Mouse (Mus musculus) lung, embryonic 16.5 days (tissue): ENCODE results near the gene Afm. TPM values are rescaled to one million over a fixed set of nuclear protein-coding genes. Genes with fewer than 3 reads are reported as not detected.

Source experiments
- ATAC-seq: fragments of 200-750 bp; cut with Nextera tagmentation; 2 replicates; pipeline ENCODE4 v1.8.0; 2017; ENCODE audit warnings: low read depth, mild to moderate bottlenecking, moderate library complexity
- H3K27ac ChIP-seq: fragments of 300-500 bp; sonication (generic); 2 replicates; pipeline ENCODE4 v1.5.1; 2014; ENCODE audit warnings: mild to moderate bottlenecking, control low read depth, low read length
- H3K27me3 ChIP-seq: fragments of 300-500 bp; sonication (generic); 2 replicates; pipeline ENCODE4 v1.6.1; 2014; ENCODE audit warnings: low read depth, low read length, mixed read lengths; ENCODE audit not compliant: control insufficient read depth, insufficient read depth
- H3K36me3 ChIP-seq: fragments of 300-500 bp; sonication (generic); 2 replicates; pipeline ENCODE4 v1.6.1; 2014; ENCODE audit warnings: low read length; ENCODE audit not compliant: control insufficient read depth, insufficient read depth
- H3K4me1 ChIP-seq: fragments of 300-500 bp; sonication (generic); replicated peaks from 2 replicates; pipeline ENCODE4 v1.6.1; 2014; ENCODE audit warnings: low read length, mixed read lengths; ENCODE audit not compliant: control insufficient read depth, insufficient read depth
- H3K4me2 ChIP-seq: fragments of 300-500 bp; sonication (generic); 2 replicates; pipeline ENCODE4 v1.6.1; 2014; ENCODE audit warnings: low read depth, low read length, control low read depth
- H3K4me3 ChIP-seq: fragments of 300-500 bp; sonication (generic); 2 replicates; pipeline ENCODE4 v1.5.1; 2014; ENCODE audit warnings: mild to moderate bottlenecking, low read length, control low read depth
- H3K9ac ChIP-seq: fragments of 300-500 bp; sonication (generic); 2 replicates; pipeline ENCODE4 v1.6.1; 2014; ENCODE audit warnings: low read length, control low read depth
- H3K9me3 ChIP-seq: fragments of 300-500 bp; sonication (generic); 2 replicates; pipeline ENCODE4 v1.6.1; 2016; ENCODE audit warnings: low read length; ENCODE audit not compliant: control insufficient read depth
- WGBS: fragments of 180-500 bp; shearing (Covaris S2); extraction: QIAGEN DNeasy Blood & Tissue Kit; methylation state at CpG from one replicate; pipeline ENCODE4 v1.1.7; 2014; 5-methylcytosine and 5-hydroxymethylcytosine counted together
- polyA plus RNA-seq: library from polyadenylated mRNA; unstranded; fragments of >200 nt; fragmentation: Nextera tagmentation; extraction: Ambion mirVana; gene quantifications from 2 replicates; pipeline ENCODE4 v1.2.1, GENCODE M21; 2015

Gene Afm
- polyA plus RNA-seq = 0.63 TPM in 1 of 2 replicates, not detected in the other

DNA sequence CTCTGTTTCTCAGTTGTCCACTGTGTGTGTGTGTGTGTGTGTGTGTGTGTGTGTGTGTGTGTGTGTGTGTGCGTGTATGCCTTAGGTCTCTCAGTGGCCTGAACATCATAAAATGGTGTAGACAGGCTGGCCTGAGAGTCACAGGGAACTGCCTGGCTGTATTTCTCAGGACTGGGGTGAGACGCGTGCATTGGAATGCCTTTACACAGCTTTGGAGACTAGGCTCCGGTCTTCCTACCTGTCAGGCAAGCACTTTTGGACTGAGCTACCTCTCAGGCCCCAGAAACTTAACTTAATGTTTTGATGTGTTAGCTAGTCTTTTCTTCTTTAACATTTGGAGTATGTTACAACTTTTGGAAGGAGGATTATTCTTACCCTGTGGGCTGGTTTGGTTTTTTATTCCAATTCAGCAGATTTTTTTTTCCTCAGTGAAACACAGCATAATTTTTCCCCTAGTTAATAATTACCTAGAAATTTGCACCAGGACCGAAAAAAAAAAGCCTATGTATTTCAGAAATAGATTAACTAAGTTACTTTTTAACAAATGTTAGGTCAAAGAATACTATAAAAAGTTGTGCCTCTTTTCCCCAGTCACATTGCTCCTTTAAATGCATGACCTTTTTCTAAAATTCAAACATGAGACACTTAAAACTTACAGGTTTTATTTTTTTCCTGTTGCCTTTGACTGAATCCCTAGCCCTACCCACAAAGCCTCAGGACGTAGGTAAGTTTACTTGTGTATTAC, at the start of gene Afm:
Gene Afm (plus strand): TSS at position 577 of the 745 bp plus-strand sequence.
- WGBS = 55% methylated on average over 6 of the region's 6 CpGs
- no peaks in the 10 kb centered on the region for H3K4me1 ChIP-seq
- ATAC-seq = no peak
- H3K9me3 ChIP-seq = no peaks in the 10 kb centered on the region
- H3K4me2 ChIP-seq = no peak within 1 kb of the TSS
- no peaks in the 10 kb centered on the region for H3K36me3 ChIP-seq
- H3K27me3 ChIP-seq = no peaks in the 10 kb centered on the region
- H3K4me3 ChIP-seq = no peak within 1 kb of the TSS
- H3K9ac ChIP-seq = no peak within 1 kb of the TSS
- no peak within 1 kb of the TSS for H3K27ac ChIP-seq

DNA sequence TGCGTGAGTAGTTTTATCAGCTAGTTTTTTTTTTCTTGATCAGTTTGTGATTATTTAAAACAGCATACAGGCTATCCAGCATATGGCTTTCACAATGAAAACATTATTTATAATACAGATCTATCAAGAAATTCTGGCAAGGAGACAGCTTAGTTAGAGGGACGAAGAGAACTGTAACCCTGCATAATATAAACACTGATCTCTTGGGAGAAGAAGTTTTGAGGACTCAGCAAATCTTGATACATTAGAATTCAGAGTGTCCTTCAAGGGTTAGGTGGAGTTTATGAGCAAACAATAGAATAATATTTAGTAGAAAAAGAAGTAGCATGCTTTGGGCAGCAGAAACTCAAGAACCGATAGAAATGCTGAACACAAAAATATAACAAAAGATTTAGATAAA, 47.9 kb upstream of the Afm start:
- Histone ChIP-seq H3K4me1 (peaks cover 2% of the 10 kb centered on the region; the same call in 1 of the 2 replicates), H3K27ac (no peak overlapping the region), H3K36me3 (no peaks in the 10 kb centered on the region), H3K4me2 (no peak overlapping the region), H3K9ac (no peak overlapping the region), H3K9me3 (no peaks in the 10 kb centered on the region), H3K4me3 (no peak overlapping the region), H3K27me3 (no peaks in the 10 kb centered on the region)
- ATAC-seq = no peak
- 58% methylated on average over 3 of the region's 3 CpGs for WGBS

DNA sequence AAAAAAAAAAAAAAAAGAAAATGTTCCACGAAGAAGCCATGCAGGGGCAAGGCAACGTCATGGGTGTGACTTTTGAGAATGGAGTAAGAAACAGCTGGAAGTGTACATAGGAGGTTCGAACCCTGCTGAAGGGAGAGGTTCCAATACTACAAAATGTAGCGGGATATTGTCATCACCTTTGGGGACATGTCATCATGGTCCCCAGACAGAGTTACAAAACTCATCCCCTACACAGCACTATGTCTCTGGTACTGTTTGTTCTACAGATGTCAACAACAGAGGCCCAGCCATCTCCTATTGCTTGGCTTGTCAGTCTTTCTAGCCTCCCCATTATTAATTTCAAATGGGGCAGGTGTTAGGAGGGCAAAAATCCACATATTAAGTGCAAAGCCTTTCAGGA, 44.8 kb upstream of the Afm start:
- Histone ChIP-seq H3K27ac (no peak overlapping the region), H3K4me2 (no peak overlapping the region), H3K4me3 (no peak overlapping the region), H3K4me1 (no peaks in the 10 kb centered on the region), H3K27me3 (no peaks in the 10 kb centered on the region), H3K9me3 (no peaks in the 10 kb centered on the region), H3K36me3 (no peaks in the 10 kb centered on the region), H3K9ac (no peak overlapping the region)
- no peak for ATAC-seq
- WGBS = 81% methylated on average over 4 of the region's 4 CpGs

DNA sequence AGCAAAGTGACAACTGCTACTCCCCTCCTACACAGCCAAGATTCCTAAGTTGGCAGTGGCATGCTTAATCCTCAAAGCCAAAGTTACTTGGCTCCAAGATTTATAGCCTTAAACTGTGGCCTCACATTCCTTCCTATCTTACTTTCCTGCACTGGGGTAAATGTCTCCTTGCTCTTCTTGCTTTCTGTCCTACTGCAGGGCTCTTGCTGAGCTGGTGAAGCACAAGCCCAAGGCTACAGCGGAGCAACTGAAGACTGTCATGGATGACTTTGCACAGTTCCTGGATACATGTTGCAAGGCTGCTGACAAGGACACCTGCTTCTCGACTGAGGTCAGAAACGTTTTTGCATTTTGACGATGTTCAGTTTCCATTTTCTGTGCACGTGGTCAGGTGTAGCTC, 44.4 kb upstream of the Afm start:
- ATAC-seq = no peak
- 81% methylated on average over 5 of the region's 5 CpGs for WGBS
- H3K27ac ChIP-seq = no peak overlapping the region

DNA sequence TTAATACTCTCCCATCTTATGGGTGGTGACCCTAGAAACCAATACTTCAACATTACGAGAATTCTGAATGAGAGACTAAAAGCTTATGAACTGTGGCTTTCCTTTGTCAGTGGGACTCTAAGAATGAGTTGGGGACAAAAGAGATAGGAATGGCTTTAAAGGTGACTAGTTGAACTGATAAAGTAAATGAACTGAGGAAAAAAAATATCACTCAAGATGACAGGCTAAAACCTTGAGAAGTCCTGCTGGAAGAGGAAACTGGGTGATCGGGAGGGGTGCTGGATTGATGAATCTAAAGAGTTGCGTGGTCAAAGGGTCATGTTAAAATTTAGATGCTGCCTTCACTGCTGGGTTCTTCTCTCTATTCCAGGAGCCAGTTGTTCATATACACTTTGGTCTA, 42.0 kb upstream of the Afm start:
- Histone ChIP-seq H3K4me2 (no peak overlapping the region), H3K27me3 (no peaks in the 10 kb centered on the region), H3K9ac (no peak overlapping the region), H3K4me3 (no peak overlapping the region), H3K4me1 (no peaks in the 10 kb centered on the region), H3K36me3 (no peaks in the 10 kb centered on the region), H3K27ac (no peak overlapping the region), H3K9me3 (no peaks in the 10 kb centered on the region)
- WGBS = 86% methylated on average over 3 of the region's 3 CpGs
- no peak for ATAC-seq

More for the DNA sequence above, 44.4 kb upstream of the Afm start:
- H3K36me3 ChIP-seq = no peaks in the 10 kb centered on the region
- no peaks in the 10 kb centered on the region for H3K27me3 ChIP-seq
- no peak overlapping the region for H3K4me3 ChIP-seq
- no peak overlapping the region for H3K9ac ChIP-seq
- H3K9me3 ChIP-seq = no peaks in the 10 kb centered on the region
- H3K4me2 ChIP-seq = no peak overlapping the region
- H3K4me1 ChIP-seq = no peaks in the 10 kb centered on the region

DNA sequence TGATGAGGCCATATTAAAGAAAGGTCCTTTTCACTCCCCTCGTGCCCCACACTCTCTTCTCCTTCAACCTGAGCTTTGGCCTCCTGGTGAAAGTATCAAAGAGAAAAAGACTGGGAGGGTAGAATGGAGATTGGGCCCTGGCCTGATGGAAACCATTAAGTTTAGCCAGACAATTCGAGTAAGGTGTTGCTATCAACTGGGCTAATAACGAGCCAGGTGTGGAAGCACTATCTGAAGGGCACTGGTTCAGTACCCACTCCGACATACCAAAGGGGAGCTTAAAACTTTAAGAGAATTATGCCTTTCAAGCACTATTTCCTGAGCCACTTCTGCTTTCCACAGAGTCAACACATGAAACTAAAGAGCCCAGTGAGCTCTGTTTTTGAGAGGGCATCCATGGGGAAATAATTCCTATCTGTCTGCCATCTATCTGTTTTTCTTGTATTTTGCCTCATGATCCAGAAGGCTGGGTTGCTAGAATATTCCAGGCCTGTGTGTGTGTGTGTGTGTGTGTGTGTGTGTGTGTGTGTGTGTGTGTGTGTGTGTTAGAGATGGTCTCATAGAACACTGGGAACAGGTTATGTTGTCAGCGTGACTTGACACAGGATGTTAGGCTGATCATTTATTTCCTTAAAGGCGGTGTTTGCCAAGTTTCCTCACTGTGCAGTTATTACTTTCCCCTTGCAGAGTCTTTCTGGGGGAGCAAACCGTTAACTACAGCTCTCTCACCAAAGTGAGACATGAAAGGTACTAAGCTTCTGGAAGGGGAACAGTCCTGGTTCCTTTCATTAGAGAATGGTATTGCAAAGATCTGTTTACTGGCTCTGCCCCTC, 41.2 kb upstream of the Afm start:
- no peaks in the 10 kb centered on the region for H3K36me3 ChIP-seq
- no peaks in the 10 kb centered on the region for H3K4me1 ChIP-seq
- WGBS = 52% methylated on average over 7 of the region's 7 CpGs
- H3K27ac ChIP-seq = no peak overlapping the region
- no peaks in the 10 kb centered on the region for H3K27me3 ChIP-seq
- no peak overlapping the region for H3K4me3 ChIP-seq
- no peak overlapping the region for H3K4me2 ChIP-seq
- H3K9ac ChIP-seq = no peak overlapping the region
- no peaks in the 10 kb centered on the region for H3K9me3 ChIP-seq
- no peak for ATAC-seq

DNA sequence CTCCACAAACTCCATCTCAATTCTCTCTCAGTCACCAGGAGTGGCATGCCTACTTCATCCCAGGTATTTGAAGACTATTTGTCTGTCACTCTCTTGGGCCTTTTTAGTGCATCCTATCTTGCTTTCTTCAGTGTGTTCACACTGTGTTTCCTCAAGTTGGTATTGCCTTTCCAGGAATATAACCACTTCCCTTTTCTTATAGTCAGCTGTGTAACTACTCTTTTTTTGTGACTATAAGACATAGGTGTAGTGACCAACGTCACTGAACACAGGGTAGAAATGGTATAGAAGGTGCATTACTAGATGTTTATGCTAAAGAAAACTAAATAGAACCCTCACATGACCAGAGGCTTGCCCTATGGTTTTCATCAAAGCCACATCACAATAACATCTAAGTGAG, 39.8 kb upstream of the Afm start:
- no peaks in the 10 kb centered on the region for H3K36me3 ChIP-seq
- H3K4me3 ChIP-seq = no peak overlapping the region
- H3K9me3 ChIP-seq = no peaks in the 10 kb centered on the region
- no peaks in the 10 kb centered on the region for H3K4me1 ChIP-seq
- H3K4me2 ChIP-seq = no peak overlapping the region
- 90% methylated on average over 1 of the region's 1 CpGs for WGBS
- no peak for ATAC-seq
- no peak overlapping the region for H3K27ac ChIP-seq
- no peaks in the 10 kb centered on the region for H3K27me3 ChIP-seq
- no peak overlapping the region for H3K9ac ChIP-seq

DNA sequence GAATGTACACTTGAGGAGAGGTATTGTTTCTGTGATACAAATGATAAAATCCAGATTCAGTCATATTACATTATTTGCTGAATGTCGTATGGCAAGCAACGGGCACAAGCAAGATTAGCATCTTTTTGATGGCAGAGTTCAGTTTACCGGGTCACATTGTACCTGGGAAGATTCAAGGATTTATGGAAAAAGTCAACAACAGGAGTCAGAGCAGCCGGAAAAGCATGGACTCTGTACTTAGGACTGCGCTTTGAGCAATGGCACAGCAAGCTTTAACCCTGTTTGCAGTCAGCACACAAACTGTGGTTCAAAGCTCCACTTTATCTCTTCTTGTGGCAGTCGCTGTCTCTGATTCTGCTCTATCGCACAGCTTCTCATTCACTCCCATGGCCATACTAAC, 33.1 kb upstream of the Afm start:
- H3K4me2 ChIP-seq = no peak overlapping the region
- WGBS = 74% methylated on average over 7 of the region's 7 CpGs

DNA sequence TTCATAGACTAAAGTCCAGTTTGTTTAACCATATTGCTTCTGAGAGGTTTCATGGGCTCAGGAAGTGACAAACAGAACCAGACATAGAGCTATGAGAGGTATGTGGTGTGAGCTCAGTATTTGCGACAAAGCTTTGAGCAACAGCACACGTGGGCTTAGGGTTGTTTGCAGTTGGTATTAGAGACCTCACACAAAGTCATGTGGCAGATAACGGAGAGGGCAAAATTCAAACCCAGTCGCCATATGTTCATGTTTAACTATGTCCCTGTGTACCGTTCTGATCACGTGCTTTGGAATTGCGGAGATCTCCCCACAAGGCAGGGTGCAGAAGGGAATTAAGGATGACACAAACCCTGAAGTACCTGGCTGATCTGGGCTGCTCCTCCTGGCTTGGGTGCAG, 30.4 kb upstream of the Afm start:
- Histone ChIP-seq H3K4me2 (no peak overlapping the region), H3K27me3 (no peaks in the 10 kb centered on the region), H3K4me3 (no peak overlapping the region), H3K4me1 (no peaks in the 10 kb centered on the region), H3K9me3 (no peaks in the 10 kb centered on the region), H3K9ac (no peak overlapping the region), H3K27ac (no peak overlapping the region), H3K36me3 (no peaks in the 10 kb centered on the region)
- ATAC-seq = no peak
- WGBS = 72% methylated on average over 7 of the region's 7 CpGs

More for the DNA sequence above, 33.1 kb upstream of the Afm start:
- no peaks in the 10 kb centered on the region for H3K4me1 ChIP-seq
- no peak for ATAC-seq
- H3K4me3 ChIP-seq = no peak overlapping the region
- no peaks in the 10 kb centered on the region for H3K27me3 ChIP-seq
- H3K9me3 ChIP-seq = no peaks in the 10 kb centered on the region
- no peak overlapping the region for H3K27ac ChIP-seq
- no peak overlapping the region for H3K9ac ChIP-seq
- no peaks in the 10 kb centered on the region for H3K36me3 ChIP-seq
